Mouse (Mus musculus): Measurements from ENCODE around the gene Zfp1.
A peak's percentile ranks its signal among the peaks of the same experiment; 100 is the strongest.

The Zfp1 gene

DNA sequence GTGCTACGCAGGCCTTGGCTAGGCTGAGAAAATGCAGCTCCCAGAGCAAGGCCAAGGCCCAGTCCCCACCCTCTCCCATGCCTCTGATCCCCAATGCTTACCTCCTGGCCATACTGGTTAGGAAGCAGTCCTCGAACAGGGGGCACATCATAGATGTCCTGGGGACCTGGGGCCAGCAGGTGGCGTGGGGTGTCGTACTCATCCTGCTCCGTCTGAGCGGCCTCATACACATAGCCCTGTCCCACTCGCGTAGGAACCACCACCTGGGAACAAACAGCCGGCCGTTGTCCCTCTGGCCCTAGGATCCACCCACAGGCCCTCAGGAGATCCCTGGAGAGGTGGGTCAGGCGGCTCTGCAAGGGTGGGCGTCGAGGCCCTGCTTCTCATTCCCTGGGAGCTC, 72.3 kb downstream of the Zfp1 start:
- no peak for DNase-seq

DNA sequence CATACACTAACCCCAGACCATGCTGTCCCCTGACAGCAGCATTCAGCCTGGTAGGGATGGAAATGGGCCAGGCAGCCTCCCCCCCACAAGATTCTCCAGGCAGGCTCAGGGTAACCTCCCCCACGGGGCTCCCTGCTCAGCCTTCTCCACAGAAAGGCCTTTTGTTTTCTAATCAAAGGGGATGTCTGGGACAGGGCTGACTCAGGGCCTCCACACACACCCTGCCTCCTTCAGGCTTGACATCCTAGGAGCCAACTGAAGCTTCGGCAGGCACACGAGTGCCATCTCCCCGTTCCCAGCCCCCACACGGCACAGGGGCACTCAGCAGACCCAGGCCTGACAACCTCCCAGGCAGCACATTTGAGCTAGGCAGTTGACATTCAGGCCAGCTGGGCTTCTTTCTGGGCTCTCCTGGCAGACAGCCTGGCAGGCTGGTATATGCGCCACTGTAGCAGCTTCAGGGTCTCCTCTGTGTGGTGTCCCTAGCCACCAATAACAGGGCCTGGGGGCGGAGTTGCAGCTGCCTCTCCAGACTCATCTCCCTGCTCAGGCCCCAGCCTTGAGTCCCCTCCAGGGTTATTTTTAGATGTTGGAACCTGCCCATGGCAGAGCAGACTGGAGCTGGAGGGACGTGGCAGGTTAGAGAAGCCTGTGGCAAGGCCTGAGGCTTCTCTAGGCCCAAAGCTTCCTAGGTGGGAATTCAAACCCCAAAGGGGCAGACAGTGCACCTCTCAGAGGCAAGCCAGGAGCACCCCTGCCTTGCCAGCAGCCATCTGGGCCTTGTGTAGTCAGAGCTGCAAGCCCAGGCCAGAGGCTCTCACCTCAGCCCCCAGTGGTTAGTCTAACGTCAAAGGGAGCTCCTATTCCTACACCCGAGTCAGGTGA, 73.6 kb downstream of the Zfp1 start:
- peak; percentile 81 for DNase-seq

DNA sequence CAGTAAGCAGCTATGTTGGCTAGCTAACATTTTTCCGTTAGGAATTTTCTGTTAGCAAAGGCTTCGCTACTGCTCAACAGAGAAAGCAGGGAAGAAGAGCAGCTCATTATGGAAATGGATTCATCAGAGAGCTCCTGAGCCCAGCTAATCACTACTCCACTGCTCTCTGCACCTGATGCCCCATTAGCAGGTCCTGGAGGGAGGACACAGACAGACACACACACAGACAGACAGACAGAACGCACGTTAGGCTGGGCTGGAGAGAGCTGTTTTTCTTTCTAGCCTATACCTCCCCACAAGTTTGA, 74.2 kb downstream of the Zfp1 start:
- DNase-seq: no peak

DNA sequence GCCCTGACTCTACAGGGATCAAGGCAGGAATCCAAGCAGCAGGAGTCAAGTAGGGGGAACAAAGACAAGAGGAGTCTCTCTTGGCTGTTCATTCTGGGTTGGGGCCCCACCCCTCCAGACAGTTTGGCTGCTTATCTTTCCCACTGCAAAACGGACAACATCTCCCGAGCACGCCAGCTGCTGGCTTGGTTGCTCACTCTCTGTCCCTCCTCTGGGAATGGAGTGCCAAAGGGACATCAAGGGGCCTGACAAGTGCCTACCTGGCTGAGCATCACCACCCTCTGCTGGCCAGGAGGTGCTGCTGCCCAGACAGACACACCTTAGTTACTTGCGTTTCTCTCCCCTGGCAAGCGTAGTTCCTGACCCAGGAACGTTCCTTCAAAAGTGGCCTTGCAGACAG, 74.7 kb downstream of the Zfp1 start:
- no peak for DNase-seq

DNA sequence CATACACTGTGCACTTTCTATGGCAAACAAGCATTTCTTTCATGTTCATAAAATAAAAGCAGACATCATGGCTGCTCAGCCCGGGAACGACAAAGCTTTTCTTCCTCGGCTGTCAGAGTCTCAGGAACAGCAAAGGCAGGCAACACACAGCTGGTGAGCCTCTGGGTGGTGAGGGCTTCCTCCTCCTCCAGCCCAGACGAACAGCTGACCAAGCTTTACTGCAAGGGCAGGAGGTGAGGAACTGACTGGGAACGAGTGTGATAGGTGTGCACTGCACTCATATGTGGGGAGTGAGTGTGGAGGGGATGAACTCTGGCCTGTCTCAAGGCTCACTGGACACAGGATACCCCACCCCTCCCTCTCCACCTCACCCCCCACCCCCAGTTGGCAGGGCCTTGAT, 75.7 kb downstream of the Zfp1 start:
- DNase-seq: no peak

DNA sequence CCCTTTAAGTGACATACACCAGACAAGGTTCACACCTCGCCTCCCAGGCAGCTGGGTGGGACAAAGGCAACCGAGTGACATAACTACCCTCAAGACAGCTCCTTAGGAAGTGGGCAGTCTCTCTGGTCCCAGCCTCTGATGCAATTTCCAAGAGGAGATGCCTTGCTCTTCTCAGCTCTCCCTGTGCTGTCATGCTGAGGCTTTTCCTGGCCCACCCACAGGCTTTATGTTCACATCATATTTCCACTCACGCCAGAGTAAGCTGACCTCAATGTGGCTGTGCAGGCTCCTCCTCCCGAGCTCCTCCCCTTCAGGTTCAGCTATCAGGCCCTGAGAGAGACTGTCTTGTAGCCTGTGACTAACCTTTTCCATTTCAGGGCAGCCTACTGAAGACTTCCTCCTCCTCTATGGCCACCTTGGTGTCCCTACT, 76.9 kb downstream of the Zfp1 start:
- DNase-seq: no peak

Data from right cerebral cortex, adult 18-20 months (tissue).